Mouse (Mus musculus) embryonic fibroblast, embryonic 13.5 days (primary cell): ENCODE results near the gene Bloc1s4.

Source experiments
- CTCF ChIP-seq: IDR thresholded peaks from 2 replicates; pipeline ENCODE4 v1.5.1; 2011; ENCODE audit warnings: mild to moderate bottlenecking, control low read depth, low read length, moderate library complexity, borderline replicate concordance; ENCODE audit not compliant: insufficient read depth
- POLR2A ChIP-seq: IDR thresholded peaks from 2 replicates; pipeline ENCODE4 v1.6.1; 2011; ENCODE audit warnings: low read depth, mild to moderate bottlenecking, control low read depth, low read length, moderate library complexity

DNA sequence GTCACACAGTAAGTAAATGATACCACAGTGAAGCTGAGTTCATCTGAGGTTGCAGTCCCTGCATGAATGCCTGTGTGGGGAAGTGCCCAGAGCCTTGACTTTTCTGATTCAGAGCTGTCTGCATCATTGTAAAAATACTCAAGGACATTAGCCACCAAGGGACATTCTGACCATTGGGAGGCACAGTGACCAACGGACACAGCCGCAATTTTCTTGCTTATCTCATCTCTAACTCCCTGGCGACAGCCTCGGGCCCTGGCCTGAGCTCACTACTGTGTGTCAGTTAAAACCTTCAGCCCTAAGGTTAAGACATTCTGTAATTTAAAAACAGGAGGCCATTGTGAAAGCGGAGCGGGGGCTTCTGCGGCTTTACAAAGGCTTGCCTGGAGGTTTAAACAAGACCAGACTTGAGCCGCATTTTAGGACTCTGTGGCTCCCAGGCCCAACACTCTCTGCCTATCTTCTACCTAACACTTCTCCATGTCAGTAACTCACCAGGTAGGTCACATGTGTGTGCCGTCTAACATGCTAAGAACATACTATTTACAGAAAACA, 27.6 kb upstream of the Bloc1s4 start:
- TF ChIP-seq POLR2A (no peak), CTCF (no peak)
